Mouse (Mus musculus) fat pad, adult 2 months (tissue): ENCODE measurements around the gene Ndrg4.

Experiments
- DNase-seq: peaks from one replicate; pipeline ENCODE4 v3.0.0-alpha.2; 2011; ENCODE audit warnings: low read depth, low spot score; ENCODE audit errors: extremely low read depth

Gene Ndrg4

GRCm38 (mm10) chr8:95678024-95678611, 1.3 kb downstream of the Ndrg4 start:
- no peak for DNase-seq

GRCm38 (mm10) chr8:95688073-95688672, 11.4 kb downstream of the Ndrg4 start:
- no peak for DNase-seq

GRCm38 (mm10) chr8:95690929-95691541, 14.3 kb downstream of the Ndrg4 start:
- DNase-seq, result no peak

- no peak for DNase-seq
Measured at GRCm38 (mm10) chr8:95694631-95695030, 17.9 kb downstream of the Ndrg4 start.

- DNase-seq, result no peak
Measured at GRCm38 (mm10) chr8:95696661-95697060, 19.9 kb downstream of the Ndrg4 start.

GRCm38 (mm10) chr8:95697128-95697527, 20.3 kb downstream of the Ndrg4 start:
- no peak for DNase-seq

- no peak for DNase-seq
Measured at GRCm38 (mm10) chr8:95698179-95698578, 21.4 kb downstream of the Ndrg4 start.

GRCm38 (mm10) chr8:95700282-95700681, 23.5 kb downstream of the Ndrg4 start:
- DNase-seq, result no peak

GRCm38 (mm10) chr8:95701809-95702208, 25.0 kb downstream of the Ndrg4 start:
- no peak for DNase-seq

GRCm38 (mm10) chr8:95702480-95703446, 26.0 kb downstream of the Ndrg4 start:
- no peak for DNase-seq

- DNase-seq, result no peak
Measured at GRCm38 (mm10) chr8:95703461-95704260, 26.9 kb downstream of the Ndrg4 start.

- DNase-seq, result no peak
Measured at GRCm38 (mm10) chr8:95704538-95704937, 27.8 kb downstream of the Ndrg4 start.

GRCm38 (mm10) chr8:95709579-95709978, 32.8 kb downstream of the Ndrg4 start:
- no peak for DNase-seq

GRCm38 (mm10) chr8:95711029-95711428, 34.2 kb downstream of the Ndrg4 start:
- DNase-seq, result no peak

GRCm38 (mm10) chr8:95712395-95712794, 35.6 kb downstream of the Ndrg4 start:
- DNase-seq, result no peak

- no peak for DNase-seq
Measured at GRCm38 (mm10) chr8:95713100-95714010, 36.6 kb downstream of the Ndrg4 start.

- DNase-seq, result no peak
Measured at GRCm38 (mm10) chr8:95714367-95714766, 37.6 kb downstream of the Ndrg4 start.

- no peak for DNase-seq
Measured at GRCm38 (mm10) chr8:95714837-95715413, 38.1 kb downstream of the Ndrg4 start.
